Mouse (Mus musculus) testis, adult 2 months (tissue): ENCODE data around the gene Snai1.

ENCODE experiments used
- CTCF ChIP-seq: fragments of 200-500 bp; IDR thresholded peaks from 2 replicates; pipeline ENCODE4 v1.5.1; 2012; ENCODE audit warnings: low read depth, mild to moderate bottlenecking, inconsistent platforms, low read length, moderate library complexity; ENCODE audit not compliant: control insufficient read depth, insufficient read depth, insufficient replicate concordance
- POLR2A ChIP-seq: fragments of 200-500 bp; IDR thresholded peaks from 2 replicates; pipeline ENCODE4 v1.6.1; 2012; ENCODE audit warnings: low read depth, mild to moderate bottlenecking, inconsistent platforms, low read length, moderate library complexity; ENCODE audit not compliant: control insufficient read depth

DNA sequence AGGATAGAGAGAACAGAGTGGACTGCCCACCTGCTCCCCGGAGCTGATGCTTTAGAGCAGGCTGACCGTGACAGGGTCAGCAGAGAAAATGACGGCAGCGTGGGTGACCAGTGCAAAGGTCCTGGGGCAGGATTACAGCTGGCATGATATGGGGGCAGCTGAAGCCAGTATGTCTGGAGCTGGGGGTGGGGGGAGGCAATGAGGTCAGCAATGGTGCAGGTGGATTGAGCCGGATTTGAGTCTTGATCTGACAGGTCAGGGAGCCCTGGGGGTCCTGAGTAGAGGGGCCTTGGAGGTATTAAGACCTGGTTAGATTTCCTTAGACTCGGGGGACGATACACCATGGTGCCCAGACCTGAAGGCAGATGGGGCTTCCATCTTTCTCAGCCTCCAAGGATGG lies 37.6 kb downstream of the Snai1 start:
- no peak for TF ChIP-seq CTCF
- no peak for TF ChIP-seq POLR2A
